Mouse (Mus musculus): ENCODE data around the gene Peak1. TPM values are rescaled to one million over a fixed set of nuclear protein-coding genes. Genes with fewer than 3 reads are reported as not detected.

Peak1 gene
- total and polyA plus RNA-seq, 2 experiments from 2014 or later: 4.1 to 7.7 TPM

GRCm38 (mm10) chr9:56374401-56374800 is 43.5 kb downstream of the Peak1 start:
- 77% methylated on average over 4 of the region's 4 CpGs for WGBS
- H3K9me3 ChIP-seq (ENCODE audit: low read length): no peaks in the 10 kb centered on the region
- TF ChIP-seq CTCF (IDR thresholded peaks at IDR 0.05; ENCODE audit: low read depth): no peak
- H3K9ac ChIP-seq: no peak overlapping the region
- no peak overlapping the region for H3K4me2 ChIP-seq (ENCODE audit: low read depth)
- H3K4me1 ChIP-seq (ENCODE audit: insufficient read depth): no peaks in the 10 kb centered on the region
- no peaks in the 10 kb centered on the region for H3K27me3 ChIP-seq (ENCODE audit: insufficient read depth, low read length)
- no peak overlapping the region for H3K27ac ChIP-seq (ENCODE audit: low read depth, low read length)
- no peak for ATAC-seq
- no peaks in the 10 kb centered on the region for H3K36me3 ChIP-seq (ENCODE audit: insufficient read depth)
- no peak for DNase-seq
- H3K4me3 ChIP-seq (ENCODE audit: low read depth, low read length): no peak overlapping the region

- no peak for DNase-seq
- TF ChIP-seq CTCF (IDR thresholded peaks at IDR 0.05; ENCODE audit: low read depth): no peak
- Histone ChIP-seq H3K4me1 (ENCODE audit: insufficient read depth) (no peaks in the 10 kb centered on the region), H3K27ac (ENCODE audit: low read depth, low read length) (no peak overlapping the region), H3K4me3 (ENCODE audit: low read depth, low read length) (no peak overlapping the region), H3K36me3 (ENCODE audit: insufficient read depth) (no peaks in the 10 kb centered on the region), H3K27me3 (ENCODE audit: insufficient read depth, low read length) (no peaks in the 10 kb centered on the region), H3K9ac (no peak overlapping the region), H3K9me3 (ENCODE audit: low read length) (no peaks in the 10 kb centered on the region), H3K4me2 (ENCODE audit: low read depth) (no peak overlapping the region)
- ATAC-seq: no peak
- 49% methylated on average over 5 of the region's 5 CpGs for WGBS
Measured at GRCm38 (mm10) chr9:56370710-56371109, 47.2 kb downstream of the Peak1 start.

- H3K4me2 ChIP-seq (ENCODE audit: low read depth): no peak overlapping the region
- H3K36me3 ChIP-seq (ENCODE audit: insufficient read depth): no peaks in the 10 kb centered on the region
- WGBS: 72% methylated on average over 3 of the region's 3 CpGs
- DNase-seq (no peak), ATAC-seq (no peak)
- H3K4me1 ChIP-seq (ENCODE audit: insufficient read depth): no peaks in the 10 kb centered on the region
- no peak overlapping the region for H3K4me3 ChIP-seq (ENCODE audit: low read depth, low read length)
- H3K9ac ChIP-seq: no peak overlapping the region
- TF ChIP-seq CTCF (IDR thresholded peaks at IDR 0.05; ENCODE audit: low read depth): no peak
- H3K27me3 ChIP-seq (ENCODE audit: insufficient read depth, low read length): no peaks in the 10 kb centered on the region
- H3K9me3 ChIP-seq (ENCODE audit: low read length): no peaks in the 10 kb centered on the region
- no peak overlapping the region for H3K27ac ChIP-seq (ENCODE audit: low read depth, low read length)
Measured at GRCm38 (mm10) chr9:56368814-56369213, 49.1 kb downstream of the Peak1 start.

- no peak overlapping the region for H3K4me2 ChIP-seq (ENCODE audit: low read depth)
- no peak overlapping the region for H3K9ac ChIP-seq
- no peak for ATAC-seq
- no peak for TF ChIP-seq CTCF (IDR thresholded peaks at IDR 0.05; ENCODE audit: low read depth)
- no peaks in the 10 kb centered on the region for H3K36me3 ChIP-seq (ENCODE audit: insufficient read depth)
- H3K9me3 ChIP-seq (ENCODE audit: low read length): no peaks in the 10 kb centered on the region
- no peak for DNase-seq
- no peak overlapping the region for H3K27ac ChIP-seq (ENCODE audit: low read depth, low read length)
- WGBS: 96% methylated on average over 3 of the region's 3 CpGs
- no peak overlapping the region for H3K4me3 ChIP-seq (ENCODE audit: low read depth, low read length)
- no peaks in the 10 kb centered on the region for H3K27me3 ChIP-seq (ENCODE audit: insufficient read depth, low read length)
- no peaks in the 10 kb centered on the region for H3K4me1 ChIP-seq (ENCODE audit: insufficient read depth)
Measured at GRCm38 (mm10) chr9:56363306-56363705, 54.6 kb downstream of the Peak1 start.

- H3K4me3 ChIP-seq (ENCODE audit: low read depth, low read length): no peak overlapping the region
- ATAC-seq (no peak), DNase-seq (no peak)
- H3K4me2 ChIP-seq (ENCODE audit: low read depth): no peak overlapping the region
- H3K9me3 ChIP-seq (ENCODE audit: low read length): no peaks in the 10 kb centered on the region
- no peak overlapping the region for H3K9ac ChIP-seq
- no peak for TF ChIP-seq CTCF (IDR thresholded peaks at IDR 0.05; ENCODE audit: low read depth)
- no peaks in the 10 kb centered on the region for H3K36me3 ChIP-seq (ENCODE audit: insufficient read depth)
- H3K27me3 ChIP-seq (ENCODE audit: insufficient read depth, low read length): no peaks in the 10 kb centered on the region
- H3K4me1 ChIP-seq (ENCODE audit: insufficient read depth): no peaks in the 10 kb centered on the region
- H3K27ac ChIP-seq (ENCODE audit: low read depth, low read length): no peak overlapping the region
- 84% methylated on average over 3 of the region's 3 CpGs for WGBS
Measured at GRCm38 (mm10) chr9:56359261-56359660, 58.6 kb downstream of the Peak1 start.

- Histone ChIP-seq H3K27ac (ENCODE audit: low read depth, low read length) (no peak overlapping the region), H3K27me3 (ENCODE audit: insufficient read depth, low read length) (no peaks in the 10 kb centered on the region), H3K4me2 (ENCODE audit: low read depth) (no peak overlapping the region), H3K4me3 (ENCODE audit: low read depth, low read length) (no peak overlapping the region), H3K4me1 (ENCODE audit: insufficient read depth) (no peaks in the 10 kb centered on the region), H3K36me3 (ENCODE audit: insufficient read depth) (no peaks in the 10 kb centered on the region), H3K9me3 (ENCODE audit: low read length) (no peaks in the 10 kb centered on the region), H3K9ac (no peak overlapping the region)
- no peak for TF ChIP-seq CTCF (IDR thresholded peaks at IDR 0.05; ENCODE audit: low read depth)
- DNase-seq (no peak), ATAC-seq (no peak)
- 96% methylated on average over 5 of the region's 5 CpGs for WGBS
Measured at GRCm38 (mm10) chr9:56355186-56355585, 62.7 kb downstream of the Peak1 start.

- no peak overlapping the region for H3K4me2 ChIP-seq (ENCODE audit: low read depth)
- H3K9me3 ChIP-seq (ENCODE audit: low read length): no peaks in the 10 kb centered on the region
- H3K27ac ChIP-seq (ENCODE audit: low read depth, low read length): no peak overlapping the region
- DNase-seq: no peak
- 77% methylated on average over 6 of the region's 6 CpGs for WGBS
- no peak for ATAC-seq
- no peak overlapping the region for H3K9ac ChIP-seq
- H3K4me1 ChIP-seq (ENCODE audit: insufficient read depth): no peaks in the 10 kb centered on the region
- no peak for TF ChIP-seq CTCF (IDR thresholded peaks at IDR 0.05; ENCODE audit: low read depth)
- H3K36me3 ChIP-seq (ENCODE audit: insufficient read depth): no peaks in the 10 kb centered on the region
- no peak overlapping the region for H3K4me3 ChIP-seq (ENCODE audit: low read depth, low read length)
- H3K27me3 ChIP-seq (ENCODE audit: insufficient read depth, low read length): no peaks in the 10 kb centered on the region
Measured at GRCm38 (mm10) chr9:56346321-56346720, 71.5 kb downstream of the Peak1 start.

Data from forebrain, postnatal 0 days (tissue).